Mouse (Mus musculus) inflammation-experienced regulatory T-cells, adult 6 months (primary cell): ENCODE measurements around the gene Suclg2. TPM values are rescaled to one million over a fixed set of nuclear protein-coding genes. Genes with fewer than 3 reads are reported as not detected.

ENCODE experiments used
- ATAC-seq: one replicate; pipeline ENCODE4 v1.8.0; 2017
- polyA plus RNA-seq, 3 experiments: library from polyadenylated mRNA; unstranded; fragments of 100-300 nt; shearing (Covaris generic); gene quantifications; one replicate each; pipeline ENCODE4 v1.2.1; 2017

Suclg2 gene
- polyA plus RNA-seq, 3 experiments from 2014 or later, result 23.3 to 37.8 (median 33.8) TPM

- ATAC-seq, result peak; percentile 70
These were observed 166.2 kb downstream of the Suclg2 start for GRCm38 (mm10) chr6:95552339-95552950.

GRCm38 (mm10) chr6:95551000-95551399 is 167.6 kb downstream of the Suclg2 start:
- no peak for ATAC-seq

- no peak for ATAC-seq
These were observed 172.3 kb downstream of the Suclg2 start for GRCm38 (mm10) chr6:95546189-95546832.

- ATAC-seq, result no peak
These were observed 172.9 kb downstream of the Suclg2 start for GRCm38 (mm10) chr6:95545714-95546113.

GRCm38 (mm10) chr6:95545296-95545695 is 173.3 kb downstream of the Suclg2 start:
- no peak for ATAC-seq

GRCm38 (mm10) chr6:95535191-95535590 is 183.4 kb downstream of the Suclg2 start:
- no peak for ATAC-seq

- ATAC-seq, result no peak
These were observed 198.8 kb downstream of the Suclg2 start for GRCm38 (mm10) chr6:95519846-95520245.

- ATAC-seq, result no peak
These were observed 200.2 kb downstream of the Suclg2 start for GRCm38 (mm10) chr6:95518406-95518805.

GRCm38 (mm10) chr6:95515721-95516120 is 202.9 kb downstream of the Suclg2 start:
- peak; percentile 87 for ATAC-seq

GRCm38 (mm10) chr6:95514726-95515125 is 203.9 kb downstream of the Suclg2 start:
- no peak for ATAC-seq

- no peak for ATAC-seq
These were observed 206.9 kb downstream of the Suclg2 start for GRCm38 (mm10) chr6:95511689-95512088.

GRCm38 (mm10) chr6:95500771-95501170 is 217.8 kb downstream of the Suclg2 start:
- no peak for ATAC-seq

GRCm38 (mm10) chr6:95499639-95500038 is 219.0 kb downstream of the Suclg2 start:
- no peak for ATAC-seq

- ATAC-seq, result no peak
These were observed 226.2 kb downstream of the Suclg2 start for GRCm38 (mm10) chr6:95492216-95492956.

GRCm38 (mm10) chr6:95491043-95491442 is 227.6 kb downstream of the Suclg2 start:
- no peak for ATAC-seq

GRCm38 (mm10) chr6:95485791-95486190 is 232.8 kb downstream of the Suclg2 start:
- ATAC-seq, result no peak

- no peak for ATAC-seq
These were observed 234.3 kb downstream of the Suclg2 start for GRCm38 (mm10) chr6:95484183-95484818.

- no peak for ATAC-seq
These were observed 234.9 kb downstream of the Suclg2 start for GRCm38 (mm10) chr6:95483686-95484085.

- ATAC-seq, result no peak
These were observed 235.5 kb downstream of the Suclg2 start for GRCm38 (mm10) chr6:95483127-95483526.

GRCm38 (mm10) chr6:95479801-95480200 is 238.8 kb downstream of the Suclg2 start:
- ATAC-seq, result no peak

GRCm38 (mm10) chr6:95469521-95469920 is 249.1 kb downstream of the Suclg2 start:
- ATAC-seq, result no peak

GRCm38 (mm10) chr6:95465322-95465721 is 253.3 kb downstream of the Suclg2 start:
- no peak for ATAC-seq

- no peak for ATAC-seq
These were observed 259.2 kb downstream of the Suclg2 start for GRCm38 (mm10) chr6:95459372-95459771.
